Mouse (Mus musculus) kidney, adult 2 months (tissue): ENCODE data around the gene Kdf1.

ENCODE experiments used
- CTCF ChIP-seq: fragments of 200-500 bp; conservative IDR thresholded peaks from 2 replicates; pipeline ENCODE4 v1.5.1; 2011; ENCODE audit warnings: low read depth, mild to moderate bottlenecking, control low read depth, low read length, moderate library complexity, mixed read lengths; ENCODE audit not compliant: insufficient read depth, insufficient read length
- POLR2A ChIP-seq: fragments of 200-500 bp; IDR thresholded peaks from one replicate; pipeline ENCODE4 v1.6.1; 2011; ENCODE audit warnings: low read depth, low read length, control low read depth

- TF ChIP-seq POLR2A (no peak), CTCF (no peak)
These were observed 51.3 kb downstream of the Kdf1 start for GRCm38 (mm10) chr4:133570066-133570466.
